Mouse (Mus musculus) urinary bladder, postnatal 4 days (tissue): ENCODE data around the gene Padi1.

Source experiments
- DNase-seq, 2 experiments: peaks; one replicate each; pipeline ENCODE4 v3.0.0; 2021 to 2022; ENCODE audit warnings: low spot score in 2 of 2

Gene Padi1

GRCm38 (mm10) chr4:140784292-140784945 is 61.2 kb downstream of the Padi1 start:
- DNase-seq, result no peak

GRCm38 (mm10) chr4:140782821-140783220 is 62.8 kb downstream of the Padi1 start:
- DNase-seq, result no peak

GRCm38 (mm10) chr4:140780507-140780906 is 65.1 kb downstream of the Padi1 start:
- no peak for DNase-seq

GRCm38 (mm10) chr4:140779803-140780397 is 65.7 kb downstream of the Padi1 start:
- no peak for DNase-seq

- no peak for DNase-seq
These were observed 69.0 kb downstream of the Padi1 start for GRCm38 (mm10) chr4:140776623-140777022.

- no peak for DNase-seq
These were observed 69.7 kb downstream of the Padi1 start for GRCm38 (mm10) chr4:140775876-140776275.

GRCm38 (mm10) chr4:140774893-140775292 is 70.7 kb downstream of the Padi1 start:
- DNase-seq, result no peak

- no peak for DNase-seq
These were observed 71.4 kb downstream of the Padi1 start, which contains the start of gene Padi4 for GRCm38 (mm10) chr4:140774025-140774800. Gene Padi4 (minus strand): TSS chr4:140774236.

- DNase-seq, result no peak
These were observed 74.5 kb downstream of the Padi1 start for GRCm38 (mm10) chr4:140771091-140771490.

- DNase-seq, result no peak
These were observed 75.1 kb downstream of the Padi1 start for GRCm38 (mm10) chr4:140770433-140770832.

- DNase-seq, result no peak
These were observed 76.6 kb downstream of the Padi1 start for GRCm38 (mm10) chr4:140768973-140769372.

GRCm38 (mm10) chr4:140765936-140766335 is 79.6 kb downstream of the Padi1 start:
- no peak for DNase-seq

- DNase-seq, result no peak
These were observed 82.4 kb downstream of the Padi1 start for GRCm38 (mm10) chr4:140763158-140763557.
